Mouse (Mus musculus) adrenal gland (tissue): ENCODE data around the gene Klhl23.

ENCODE experiments used
- intact Hi-C: fragments of 180-260 bp; cut with DNase I; formaldehyde crosslinking; loops from one replicate; pipeline ENCODE4 v1.15.1; 2025

The Klhl23 gene

GRCm38 (mm10) chr2:69828031-69828430, 6.3 kb downstream of the Klhl23 start:
- intact Hi-C loops = loop anchor here (5.0 kb wide), 1 partner anchor 39 kb away; no protein-coding TSS in a partner anchor

DNA sequence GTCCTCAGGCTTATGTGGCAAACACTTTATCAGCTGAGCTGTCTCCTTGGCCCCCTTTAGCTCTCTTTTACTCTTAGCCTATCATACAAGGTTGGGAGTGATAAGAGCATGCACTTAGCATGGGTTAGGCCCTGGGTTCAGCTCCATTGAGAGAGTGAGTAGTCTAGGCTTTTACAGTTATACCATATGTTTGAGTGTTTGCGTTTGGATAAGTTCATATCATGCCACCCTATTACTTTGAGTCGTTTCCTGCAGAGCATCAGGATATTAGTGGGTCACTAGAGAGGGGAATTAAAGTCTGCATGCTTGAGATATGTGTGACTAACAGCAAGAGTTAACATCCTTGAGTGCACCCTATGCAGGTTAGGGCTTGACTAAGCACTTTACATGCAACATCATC, 7.9 kb downstream of the Klhl23 start:
- intact Hi-C loops = loop anchor here (5.0 kb wide), 1 partner anchor 38 kb away; no protein-coding TSS in a partner anchor

DNA sequence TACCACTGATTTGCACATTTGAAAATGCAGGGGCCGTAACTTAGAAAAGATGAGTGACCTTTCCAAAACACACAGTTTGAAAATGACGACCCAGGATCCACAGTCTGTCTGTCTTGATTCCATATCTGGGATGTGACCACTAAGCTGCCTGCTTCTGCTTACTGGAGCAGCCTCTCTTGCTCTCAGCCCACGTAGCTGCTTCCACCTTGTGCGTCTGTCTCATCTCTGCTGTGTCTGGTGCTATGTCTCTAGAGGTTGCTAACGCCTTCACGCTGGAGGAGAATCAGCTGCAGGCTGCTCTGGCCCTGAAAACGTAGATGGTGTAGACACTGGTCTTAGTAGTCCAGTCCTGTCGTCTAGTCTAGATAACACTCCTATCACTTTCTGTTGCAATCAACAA, 8.4 kb downstream of the Klhl23 start:
- intact Hi-C loops = no loop called here

GRCm38 (mm10) chr2:69837244-69837967, 15.7 kb downstream of the Klhl23 start:
- intact Hi-C loops = no loop called here

DNA sequence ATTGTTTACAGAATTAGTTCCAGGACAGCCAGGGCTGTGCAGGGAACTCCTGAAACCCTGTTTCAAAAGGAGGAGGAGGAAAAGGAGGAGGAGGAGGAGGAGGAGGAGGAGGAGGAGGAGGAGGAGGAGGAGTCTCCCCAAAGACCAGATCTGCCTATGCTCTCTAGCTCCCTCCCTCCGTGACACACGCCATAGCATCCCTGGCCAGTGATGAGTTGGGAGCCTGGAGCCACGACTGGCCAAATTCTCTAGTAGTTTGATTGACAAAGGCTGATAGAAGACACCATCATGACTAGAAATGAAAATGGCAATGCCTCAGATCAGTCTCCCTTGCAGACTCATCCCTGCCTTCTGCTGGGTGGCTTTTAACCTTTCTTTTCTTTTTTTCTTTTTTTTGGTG, 16.3 kb downstream of the Klhl23 start:
- intact Hi-C loops = no loop called here

DNA sequence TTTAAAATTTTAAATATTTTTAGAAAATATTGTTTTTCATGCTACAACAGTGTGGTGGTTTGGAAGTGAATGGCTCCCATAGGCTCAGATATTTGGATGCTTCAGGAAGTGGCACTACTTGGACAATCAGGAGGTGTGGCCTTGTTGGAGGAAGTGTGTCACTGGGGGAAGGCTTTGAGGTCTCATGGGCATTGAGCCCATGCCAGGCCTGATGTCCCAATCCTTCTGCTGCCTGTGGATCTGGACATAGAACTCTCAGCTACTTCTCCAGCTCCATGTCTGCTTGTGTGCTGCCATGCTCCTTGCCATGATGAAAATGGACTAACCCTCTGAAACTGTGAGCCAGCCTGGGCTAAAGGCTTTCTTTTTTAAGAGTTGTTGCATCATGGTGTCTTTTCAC, 17.0 kb downstream of the Klhl23 start:
- intact Hi-C loops = no loop called here

- intact Hi-C loops = no loop called here
Measured at GRCm38 (mm10) chr2:69840261-69840660, 18.5 kb downstream of the Klhl23 start.

DNA sequence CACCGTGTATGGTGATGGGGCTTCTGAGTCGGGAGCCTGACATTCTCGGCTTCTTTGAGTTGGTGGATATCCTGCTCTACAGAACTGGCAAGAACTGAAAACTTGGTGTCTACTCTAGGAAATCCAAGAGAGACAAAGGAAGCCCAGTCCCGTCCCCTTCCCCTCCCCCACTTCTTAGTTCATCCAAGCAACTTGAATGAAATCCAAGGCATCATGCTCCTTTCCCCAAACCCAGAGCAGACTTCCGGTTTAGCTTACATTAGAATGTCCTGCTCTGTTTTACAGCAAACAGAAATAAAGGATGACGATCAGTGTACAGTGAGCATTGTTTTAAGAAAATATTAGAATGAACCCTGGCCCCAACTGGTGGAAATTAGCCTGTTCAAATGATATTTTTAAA, 27.5 kb downstream of the Klhl23 start:
- intact Hi-C loops = no loop called here

DNA sequence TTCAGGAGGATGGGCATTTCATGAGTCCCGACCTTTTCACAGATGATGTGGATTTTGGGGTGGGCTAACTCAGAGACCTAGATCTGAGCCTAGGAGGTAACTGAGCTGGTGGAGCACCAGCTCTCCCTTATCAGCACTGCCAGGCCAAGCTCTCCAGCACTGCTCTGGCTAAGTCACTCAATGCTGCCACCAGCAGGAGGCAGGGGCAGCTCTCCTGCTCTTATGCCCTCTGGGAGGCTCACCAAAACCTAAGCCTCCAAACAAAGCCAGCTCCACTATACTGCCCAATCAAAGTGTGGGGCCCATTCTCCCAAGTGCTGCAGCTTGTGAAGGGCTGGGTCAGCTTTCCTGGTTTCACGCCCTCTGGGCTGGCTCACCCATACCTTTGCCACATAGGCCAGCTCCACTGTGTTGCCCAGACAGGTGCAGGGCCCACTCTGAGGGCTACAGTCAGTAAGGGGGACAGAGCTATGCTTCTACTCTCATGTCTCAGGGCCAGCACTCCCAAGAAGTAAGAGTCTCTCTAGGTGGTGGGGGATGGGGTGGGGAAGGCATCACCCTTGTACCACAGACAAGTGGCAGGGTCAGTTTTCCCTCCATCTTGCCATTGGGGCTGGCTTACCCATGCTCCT, 29.8 kb downstream of the Klhl23 start:
- intact Hi-C loops = loop anchor here (10.0 kb wide), 1 partner anchor 217 kb away; no protein-coding TSS in a partner anchor

GRCm38 (mm10) chr2:69856392-69856791, 34.6 kb downstream of the Klhl23 start:
- intact Hi-C loops = loop anchor here (10.0 kb wide), 1 partner anchor 222 kb away; no protein-coding TSS in a partner anchor

- intact Hi-C loops = loop anchor here (10.0 kb wide), 1 partner anchor 223 kb away; no protein-coding TSS in a partner anchor
Measured at GRCm38 (mm10) chr2:69857882-69858281, 36.1 kb downstream of the Klhl23 start.

GRCm38 (mm10) chr2:69860972-69861452, 39.3 kb downstream of the Klhl23 start:
- intact Hi-C loops = no loop called here

DNA sequence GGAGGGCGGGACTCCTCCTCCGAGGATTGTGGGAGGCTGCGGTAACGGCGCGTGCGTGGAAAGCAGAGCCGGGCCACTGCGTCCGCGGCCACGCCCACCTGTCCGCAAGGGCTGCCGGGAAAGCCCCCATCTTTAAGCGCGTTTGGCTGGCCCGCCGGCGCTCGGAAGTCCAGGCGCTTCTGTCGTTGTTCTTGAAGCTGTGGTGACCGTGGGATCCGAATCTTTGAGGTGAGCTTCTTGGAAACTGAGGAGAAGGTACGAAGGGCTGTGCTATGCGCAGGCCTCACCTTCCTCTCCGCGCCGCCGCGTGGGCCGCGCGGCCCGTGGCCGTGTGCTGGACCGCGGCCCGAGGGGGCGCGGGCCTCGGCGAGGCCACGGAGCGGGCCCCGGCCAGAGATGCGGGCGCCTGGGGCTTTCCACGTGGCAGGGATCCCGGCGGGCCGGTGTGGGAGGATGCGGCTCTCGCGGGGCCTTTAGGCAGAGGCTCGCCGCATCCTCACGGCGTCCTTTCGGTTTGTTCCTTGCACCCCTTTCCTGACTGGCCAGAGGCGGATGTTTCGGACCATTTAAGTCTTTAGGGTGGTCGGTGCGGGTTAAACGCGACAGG, 39.8 kb downstream of the Klhl23 start, which contains the start of gene Ssb:
TSS of gene Ssb (plus strand) at position 78 of the 607 bp plus-strand sequence.
- intact Hi-C loops = no loop called here

DNA sequence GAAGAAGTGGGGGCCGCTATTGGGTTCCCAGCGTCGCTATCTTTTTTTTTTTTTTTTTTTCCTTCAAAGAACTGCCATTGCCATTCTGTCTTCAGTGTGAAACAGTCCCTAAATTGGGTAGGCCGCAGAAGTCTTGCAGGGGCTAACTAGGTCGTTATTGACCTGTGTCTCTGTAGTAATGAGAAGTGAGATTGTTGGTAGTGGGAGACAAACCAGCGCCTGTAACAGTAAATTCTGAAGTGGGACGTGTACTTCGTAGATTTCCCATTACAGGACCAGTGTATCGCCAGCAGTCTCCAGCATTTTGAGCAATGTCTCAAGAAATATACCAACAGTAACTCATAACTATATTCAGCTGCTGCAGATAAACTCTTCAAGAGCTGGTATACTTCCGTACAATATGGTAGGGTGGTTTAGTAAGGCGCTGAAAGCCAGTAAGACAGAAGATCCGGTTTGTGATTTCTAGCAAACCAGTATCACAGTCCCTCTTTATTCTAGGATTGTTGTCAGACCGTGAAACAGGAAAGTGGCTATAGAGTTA, 40.4 kb downstream of the Klhl23 start:
- intact Hi-C loops = no loop called here

GRCm38 (mm10) chr2:69883990-69884391, 62.2 kb downstream of the Klhl23 start:
- intact Hi-C loops = no loop called here

GRCm38 (mm10) chr2:69884581-69884980, 62.8 kb downstream of the Klhl23 start:
- intact Hi-C loops = no loop called here

GRCm38 (mm10) chr2:69885050-69885449, 63.3 kb downstream of the Klhl23 start:
- intact Hi-C loops = no loop called here

DNA sequence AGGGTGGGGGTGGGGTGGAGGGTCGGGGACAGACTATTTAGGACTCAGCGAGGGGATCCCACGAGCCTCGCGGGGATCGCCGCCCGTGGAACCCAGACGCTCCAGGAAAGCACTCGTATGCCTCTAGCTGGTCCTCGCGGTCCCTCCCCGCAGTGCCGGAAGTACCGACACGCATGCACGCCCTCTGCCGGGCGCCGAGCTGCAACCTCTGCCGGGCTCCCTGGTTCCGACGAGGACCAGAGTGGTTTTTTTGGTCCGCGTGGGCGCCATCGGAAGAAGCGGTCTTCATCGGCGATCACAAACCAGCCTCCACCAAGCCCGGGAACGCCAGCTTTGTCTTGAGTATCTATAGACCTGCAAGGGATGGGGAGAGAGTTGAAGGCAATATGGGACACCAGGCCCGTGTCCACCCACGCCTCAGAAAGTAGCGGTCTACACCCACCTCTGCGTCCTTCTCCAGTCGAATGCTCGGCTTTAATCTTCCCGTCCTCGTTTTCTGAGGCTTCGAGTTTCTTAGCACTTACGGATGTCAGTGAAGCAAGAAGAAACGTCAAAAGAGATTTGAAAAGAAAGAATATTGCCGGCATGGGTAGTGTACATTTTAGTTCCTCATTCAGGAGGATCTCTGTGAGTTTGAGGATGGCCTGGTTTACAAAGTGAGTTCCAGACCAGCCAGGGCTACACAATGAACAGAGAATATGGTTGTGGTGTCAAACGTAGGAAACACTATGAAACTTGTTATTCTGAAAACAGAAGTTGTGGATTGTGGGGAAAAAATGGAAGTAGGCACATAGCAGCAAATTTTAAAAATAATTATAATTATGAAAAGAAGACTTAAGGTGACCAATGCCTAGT, 63.9 kb downstream of the Klhl23 start, which contains the start of gene Mettl5:
TSS of gene Mettl5 (minus strand) at position 165 of the 855 bp plus-strand sequence.
- intact Hi-C loops = no loop called here
